Mouse (Mus musculus) heart, adult 2 months (tissue): ENCODE results near the gene Map2. TPM values are rescaled to one million over a fixed set of nuclear protein-coding genes. Genes with fewer than 3 reads are reported as not detected.

Experiments used
- DNase-seq, 2 experiments: peaks; one replicate each; pipeline ENCODE4 v3.0.0; 2021
- H3K27ac ChIP-seq: fragments of 200-600 bp; 2 replicates; pipeline ENCODE4 v1.8.1; 2022
- H3K27me3 ChIP-seq: fragments of 200-500 bp; 2 replicates; pipeline ENCODE4 v1.6.1; 2012; ENCODE audit warnings: mild to moderate bottlenecking, low read length, inconsistent platforms, mixed read lengths; ENCODE audit not compliant: control insufficient read depth, insufficient read depth
- H3K36me3 ChIP-seq: fragments of 200-500 bp; 2 replicates; pipeline ENCODE4 v1.6.1; 2012; ENCODE audit warnings: low read length, inconsistent platforms; ENCODE audit not compliant: control insufficient read depth, insufficient read depth
- H3K4me1 ChIP-seq: fragments of 200-500 bp; 2 replicates; pipeline ENCODE4 v1.6.1; 2011; ENCODE audit warnings: low read length; ENCODE audit not compliant: control insufficient read depth, insufficient read depth
- H3K4me3 ChIP-seq: fragments of 200-600 bp; 2 replicates; pipeline ENCODE4 v1.8.1; 2022
- H3K79me2 ChIP-seq: fragments of 200-500 bp; replicated peaks from 2 replicates; pipeline ENCODE4 v1.6.1; 2012; ENCODE audit warnings: mild to moderate bottlenecking, inconsistent platforms, low read length, moderate library complexity, mixed read lengths; ENCODE audit not compliant: control insufficient read depth, insufficient read depth
- H3K9ac ChIP-seq: fragments of 200-500 bp; 2 replicates; pipeline ENCODE4 v1.6.1; 2012; ENCODE audit warnings: low read depth, mild to moderate bottlenecking, control low read depth, inconsistent platforms, low read length, mixed read lengths
- CTCF ChIP-seq: fragments of 200-600 bp; IDR thresholded peaks from 2 replicates; pipeline ENCODE4 v1.8.1; 2022; ENCODE audit warnings: antibody characterized with exemption, mild to moderate bottlenecking, moderate library complexity
- EP300 ChIP-seq: fragments of 200-500 bp; IDR thresholded peaks from 2 replicates; pipeline ENCODE4 v1.6.1; 2011; ENCODE audit warnings: low read depth, low read length, control low read depth; ENCODE audit not compliant: insufficient read depth
- POLR2A ChIP-seq: fragments of 200-500 bp; IDR thresholded peaks from 2 replicates; pipeline ENCODE4 v1.6.1; 2011; ENCODE audit warnings: mild to moderate bottlenecking, low read depth, low read length, control low read depth; ENCODE audit not compliant: insufficient read depth
- WGBS: fragments of 180-500 bp; shearing (Covaris S2); methylation state at CpG from one replicate; pipeline ENCODE4 v1.1.7; 2018; 5-methylcytosine and 5-hydroxymethylcytosine counted together
- intact Hi-C: fragments of 180-260 bp; cut with DNase I; formaldehyde crosslinking; loops from one replicate; pipeline ENCODE4 v1.15.1; 2025
- polyA plus RNA-seq: library from polyadenylated mRNA; depleted of rRNA; stranded (reverse); fragments of >200 nt; gene quantifications from 2 replicates; pipeline ENCODE4 v1.2.3, GENCODE M21; 2012
- total RNA-seq, 2 experiments: library from RNA; stranded (reverse); gene quantifications; 2 replicates each; pipeline ENCODE4 v1.2.3; 2021

Gene Map2
- total and polyA plus RNA-seq, 3 experiments, result 2.2 to 4.2 (median 3.8) TPM

GRCm38 (mm10) chr1:66150806-66151205 is 24.3 kb upstream of the Map2 start:
- Histone ChIP-seq H3K4me1 (no peaks in the 10 kb centered on the region), H3K27ac (no peak overlapping the region), H3K4me3 (no peak overlapping the region), H3K9ac (no peak overlapping the region), H3K79me2 (no peaks in the 10 kb centered on the region), H3K36me3 (no peaks in the 10 kb centered on the region), H3K27me3 (no peaks in the 10 kb centered on the region)
- TF ChIP-seq POLR2A (no peak), CTCF (no peak)
- no peak for DNase-seq
- intact Hi-C loops, result no loop called here
- WGBS, result 75% methylated on average over 3 of the region's 3 CpGs

DNA sequence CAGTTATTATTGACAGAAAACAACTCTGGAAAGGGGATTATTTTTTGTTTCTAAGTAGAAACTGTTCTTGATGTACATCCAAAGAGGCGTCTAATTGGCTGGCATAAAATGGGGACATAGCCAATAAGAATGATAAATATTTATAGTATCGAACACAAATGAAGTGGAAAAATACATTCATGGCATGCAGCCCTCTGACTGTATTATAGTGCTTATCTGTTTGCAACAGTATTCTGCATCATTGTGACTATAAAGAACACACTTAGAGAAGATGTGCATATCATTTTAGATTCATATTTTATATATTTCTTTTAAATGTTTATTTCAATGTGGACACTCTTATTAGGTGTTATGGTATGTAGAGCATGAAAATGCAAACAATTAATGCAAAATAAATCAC is 17.9 kb upstream of the Map2 start:
- TF ChIP-seq EP300 (no peak), CTCF (no peak), POLR2A (no peak)
- WGBS, result 62% methylated on average over 2 of the region's 2 CpGs
- intact Hi-C loops, result no loop called here

DNA sequence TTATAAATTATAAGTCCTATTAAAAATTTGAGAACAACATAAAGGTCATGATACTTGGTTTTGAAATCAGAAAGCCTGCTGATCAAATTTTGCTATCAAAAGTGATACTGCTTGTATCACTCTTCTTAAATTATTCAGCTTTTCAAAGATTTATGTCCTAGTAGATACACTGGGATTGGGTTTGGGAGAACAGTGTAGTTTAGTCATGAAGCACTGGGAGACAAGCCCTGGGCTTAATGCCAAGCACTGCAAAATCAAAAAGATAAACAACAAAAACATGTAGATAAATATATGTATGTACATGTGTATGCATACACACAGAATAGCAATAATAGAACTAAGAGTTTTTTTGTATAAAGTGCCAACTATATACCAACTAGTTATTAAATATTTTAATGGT is 17.5 kb upstream of the Map2 start:
- DNase-seq, result no peak
- H3K4me3 ChIP-seq, result no peak overlapping the region
- no peaks in the 10 kb centered on the region for H3K27me3 ChIP-seq
- intact Hi-C loops, result no loop called here
- TF ChIP-seq POLR2A, result no peak
- no peak for TF ChIP-seq EP300
- no peak for TF ChIP-seq CTCF
- no peak overlapping the region for H3K27ac ChIP-seq
- H3K9ac ChIP-seq, result no peak overlapping the region
- no peaks in the 10 kb centered on the region for H3K4me1 ChIP-seq
- H3K36me3 ChIP-seq, result no peaks in the 10 kb centered on the region
- H3K79me2 ChIP-seq, result no peaks in the 10 kb centered on the region

More for the DNA sequence above, 17.9 kb upstream of the Map2 start:
- H3K4me3 ChIP-seq, result no peak overlapping the region
- DNase-seq, result no peak
- H3K4me1 ChIP-seq, result no peaks in the 10 kb centered on the region
- H3K79me2 ChIP-seq, result no peaks in the 10 kb centered on the region
- no peaks in the 10 kb centered on the region for H3K36me3 ChIP-seq
- H3K9ac ChIP-seq, result no peak overlapping the region
- no peaks in the 10 kb centered on the region for H3K27me3 ChIP-seq
- no peak overlapping the region for H3K27ac ChIP-seq

DNA sequence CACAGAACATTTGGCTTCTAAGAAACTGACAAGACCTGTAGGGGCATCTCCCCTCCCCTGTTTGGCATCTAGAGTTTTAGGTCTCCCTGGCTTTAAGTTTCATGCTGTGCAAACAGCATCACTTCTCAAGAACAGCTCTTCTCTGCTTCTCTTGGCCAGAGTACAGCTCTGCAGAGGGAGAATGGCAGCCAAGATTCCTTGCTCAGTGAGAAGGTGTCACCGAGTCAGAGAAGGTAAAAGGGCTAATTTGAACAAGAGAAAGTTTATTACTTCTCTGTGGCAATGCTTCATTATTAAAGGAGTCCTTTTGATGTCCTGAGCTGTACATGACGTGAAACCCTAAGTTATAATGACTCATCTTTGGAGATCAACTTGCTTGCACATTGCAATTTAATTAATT is 10.4 kb upstream of the Map2 start:
- Histone ChIP-seq H3K9ac (no peak overlapping the region), H3K36me3 (no peaks in the 10 kb centered on the region), H3K27me3 (no peaks in the 10 kb centered on the region), H3K4me1 (no peaks in the 10 kb centered on the region), H3K79me2 (no peaks in the 10 kb centered on the region), H3K4me3 (no peak overlapping the region), H3K27ac (no peak overlapping the region)
- intact Hi-C loops, result no loop called here
- TF ChIP-seq EP300 (no peak), POLR2A (no peak), CTCF (no peak)
- no peak for DNase-seq
- 57% methylated on average over 2 of the region's 2 CpGs for WGBS

GRCm38 (mm10) chr1:66168722-66169121 is 6.4 kb upstream of the Map2 start:
- H3K9ac ChIP-seq, result no peak overlapping the region
- intact Hi-C loops, result no loop called here
- no peak overlapping the region for H3K27ac ChIP-seq
- no peak overlapping the region for H3K4me3 ChIP-seq
- TF ChIP-seq CTCF, result no peak
- TF ChIP-seq POLR2A, result no peak
- no peak for TF ChIP-seq EP300
- H3K27me3 ChIP-seq, result no peaks in the 10 kb centered on the region
- no peaks in the 10 kb centered on the region for H3K79me2 ChIP-seq
- no peaks in the 10 kb centered on the region for H3K36me3 ChIP-seq
- no peaks in the 10 kb centered on the region for H3K4me1 ChIP-seq
- WGBS, result 51% methylated on average over 5 of the region's 5 CpGs
- DNase-seq, result peak in 1 of 2 experiments; percentile 11

DNA sequence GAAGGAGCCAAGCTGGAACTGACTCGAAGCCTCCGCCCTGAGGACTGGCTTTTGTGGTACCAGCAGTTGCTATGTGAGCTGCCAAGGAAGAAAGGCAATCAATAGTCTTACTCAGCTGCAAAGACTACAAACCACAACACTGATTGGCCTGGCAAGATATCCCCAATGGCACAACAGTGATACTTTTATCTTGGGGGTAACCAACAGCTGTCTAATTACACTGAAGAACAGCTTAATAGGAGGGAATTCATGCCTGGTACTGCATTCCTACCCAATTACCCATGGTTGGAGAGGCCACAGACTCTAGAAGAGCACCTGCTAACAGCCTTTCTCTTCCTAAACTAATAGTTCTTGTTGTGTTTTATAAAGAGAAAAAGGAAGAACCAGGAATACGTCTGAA is 2.9 kb upstream of the Map2 start:
- no peak for DNase-seq
- WGBS, result 74% methylated on average over 3 of the region's 3 CpGs
- no peak overlapping the region for H3K4me3 ChIP-seq
- H3K27ac ChIP-seq, result no peak overlapping the region
- H3K4me1 ChIP-seq, result no peaks in the 10 kb centered on the region
- H3K79me2 ChIP-seq, result no peaks in the 10 kb centered on the region
- no peak overlapping the region for H3K9ac ChIP-seq
- no peak for TF ChIP-seq EP300
- no peak for TF ChIP-seq CTCF
- no peak for TF ChIP-seq POLR2A
- intact Hi-C loops, result no loop called here
- no peaks in the 10 kb centered on the region for H3K27me3 ChIP-seq
- H3K36me3 ChIP-seq, result no peaks in the 10 kb centered on the region
